Mouse (Mus musculus) frontal cortex, postnatal 36 days (tissue): Measurements from ENCODE around the gene Dgke.

Experiments used
- DNase-seq, 2 experiments: peaks; one replicate each; pipeline ENCODE4 v3.0.0; 2022; ENCODE audit warnings: low spot score in 2 of 2

The Dgke gene

DNA sequence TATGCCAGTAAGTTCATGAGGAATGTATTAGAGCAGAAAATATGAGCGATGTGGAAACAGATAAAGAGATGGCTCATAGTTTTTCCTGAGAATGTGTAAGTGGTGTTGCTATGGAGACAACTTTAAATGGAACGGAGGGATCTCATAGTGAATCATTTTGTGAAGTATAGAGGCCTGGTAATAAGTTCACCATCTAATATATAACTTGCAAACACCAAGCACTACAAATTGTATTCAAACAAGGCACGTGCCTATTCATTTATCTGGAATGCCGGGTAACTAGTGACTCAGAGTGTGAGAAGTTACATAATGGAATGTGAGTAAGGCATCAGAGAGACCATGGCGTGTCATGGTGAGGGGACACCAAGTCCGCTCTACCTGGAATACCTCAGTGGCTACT lies 28.2 kb downstream of the Dgke start:
- no peak for DNase-seq

DNA sequence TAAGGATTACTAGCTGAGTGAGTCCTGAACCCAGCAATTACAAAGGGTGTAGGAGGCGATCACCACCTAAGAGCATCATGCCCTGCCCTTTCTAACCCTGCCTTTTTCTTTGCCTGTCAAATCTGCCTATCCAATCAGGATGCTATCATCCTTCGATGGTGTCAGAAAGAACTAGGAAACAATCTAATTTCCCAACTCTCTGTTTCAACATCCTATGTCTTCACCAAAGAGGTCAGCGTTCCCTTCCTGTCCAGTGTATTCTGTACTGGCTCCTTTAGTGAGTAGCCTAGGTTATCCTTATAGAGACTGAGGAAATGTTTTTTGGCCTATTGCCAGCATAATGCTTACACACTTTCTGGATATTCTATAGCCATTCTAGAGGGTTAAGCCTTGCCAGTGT lies 31.1 kb downstream of the Dgke start:
- DNase-seq: no peak

DNA sequence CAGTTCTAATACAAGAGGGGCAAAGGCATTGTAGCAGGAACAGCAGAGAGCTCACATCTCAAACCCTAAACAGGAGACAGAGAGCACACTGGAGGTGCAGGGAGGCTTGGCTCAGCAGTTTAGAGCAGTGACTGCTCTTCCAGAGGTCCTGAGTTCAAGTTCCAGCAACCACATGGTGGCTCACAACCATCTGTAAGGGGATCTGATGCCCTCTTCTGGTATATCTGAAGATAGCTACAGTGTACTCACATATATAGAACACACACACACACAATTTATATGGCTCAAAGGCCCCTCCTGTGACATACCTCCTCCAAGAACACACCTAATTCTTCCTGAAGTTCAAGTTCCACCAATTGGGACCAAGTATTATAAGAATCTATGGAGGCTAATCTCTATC lies 32.1 kb downstream of the Dgke start:
- DNase-seq: no peak

DNA sequence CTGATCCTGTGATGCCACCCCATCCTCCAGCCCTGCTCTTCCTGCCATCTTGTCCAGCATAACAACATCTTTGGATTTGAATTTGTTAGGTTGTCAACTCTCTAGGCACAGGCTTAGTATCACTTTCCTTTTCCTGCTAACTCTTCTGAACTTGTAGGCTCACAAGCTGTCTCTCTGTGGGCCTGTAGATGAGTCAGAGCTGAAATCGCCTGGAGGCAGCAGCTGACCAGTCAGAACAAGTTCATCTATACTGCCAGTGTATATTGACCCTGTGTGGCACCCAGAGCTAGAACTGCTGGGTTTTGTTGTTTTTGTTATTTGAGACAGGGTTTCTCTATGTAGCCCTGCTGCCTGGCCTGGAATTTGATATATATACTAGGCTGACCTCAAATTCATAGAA lies 35.5 kb downstream of the Dgke start:
- DNase-seq: no peak

DNA sequence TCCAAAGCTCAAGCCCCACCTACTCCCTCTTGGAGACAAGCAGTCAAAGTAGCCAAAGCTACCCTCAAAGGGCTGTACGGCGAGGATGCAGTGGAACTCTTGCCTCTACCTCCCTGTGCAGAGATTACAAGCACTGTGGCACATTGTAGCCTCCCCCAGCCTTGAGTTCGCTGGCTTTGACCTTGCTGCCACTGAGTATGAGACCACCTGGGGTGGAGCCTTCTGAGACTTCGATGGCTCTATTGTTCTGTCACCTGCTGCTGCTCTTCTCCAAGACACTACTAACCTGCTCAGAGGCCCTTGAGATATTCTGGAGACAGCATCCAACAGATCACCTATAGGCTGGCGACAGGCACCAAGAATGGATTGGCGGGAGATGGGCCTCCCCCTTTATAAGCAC lies 36.1 kb downstream of the Dgke start:
- DNase-seq: no peak

DNA sequence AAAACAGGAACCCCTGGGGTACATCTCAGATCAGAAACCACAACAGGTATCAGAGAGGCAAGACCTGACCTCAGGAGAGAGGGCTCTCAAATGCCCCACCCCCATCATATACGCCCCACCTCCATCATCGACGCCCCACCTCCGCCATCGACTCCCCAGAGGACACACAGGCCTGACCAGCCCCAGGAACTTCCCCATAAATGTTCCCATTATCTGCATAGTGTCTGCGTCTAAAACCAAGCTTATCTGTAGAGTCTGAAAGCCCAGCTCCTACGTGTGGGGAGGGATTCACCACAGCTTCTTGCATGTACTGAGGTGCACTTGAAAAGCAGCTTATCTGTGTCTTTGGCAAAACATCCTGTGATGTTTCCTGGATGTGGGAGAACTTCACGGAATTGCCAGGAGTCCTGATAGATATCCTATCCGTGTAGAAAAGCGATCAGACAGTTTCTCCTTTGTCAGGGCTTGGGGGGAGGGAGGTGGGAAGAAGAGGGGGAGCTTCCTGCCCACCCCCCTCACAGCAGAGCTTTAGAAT lies 37.7 kb downstream of the Dgke start:
- no peak for DNase-seq

DNA sequence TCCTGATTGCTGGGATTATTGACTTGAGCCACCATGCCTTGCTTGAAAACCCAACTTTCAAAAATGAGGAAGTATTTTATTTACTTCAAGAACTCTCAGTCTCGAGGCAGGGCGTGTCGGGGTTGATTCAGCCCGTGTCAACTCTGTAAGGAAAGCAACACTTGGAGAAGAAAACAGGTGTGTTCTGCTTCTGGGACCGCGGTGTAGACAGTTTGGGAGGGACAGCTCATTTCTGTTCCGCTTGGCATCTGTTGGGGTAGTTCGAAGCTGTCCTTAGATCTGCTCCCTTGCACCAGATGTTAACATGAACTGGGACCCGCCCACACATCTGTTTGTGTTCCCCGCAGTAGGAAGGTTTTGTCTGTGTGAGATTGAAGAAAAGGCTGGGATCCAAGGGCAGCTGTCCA lies 38.7 kb downstream of the Dgke start:
- no peak for DNase-seq

DNA sequence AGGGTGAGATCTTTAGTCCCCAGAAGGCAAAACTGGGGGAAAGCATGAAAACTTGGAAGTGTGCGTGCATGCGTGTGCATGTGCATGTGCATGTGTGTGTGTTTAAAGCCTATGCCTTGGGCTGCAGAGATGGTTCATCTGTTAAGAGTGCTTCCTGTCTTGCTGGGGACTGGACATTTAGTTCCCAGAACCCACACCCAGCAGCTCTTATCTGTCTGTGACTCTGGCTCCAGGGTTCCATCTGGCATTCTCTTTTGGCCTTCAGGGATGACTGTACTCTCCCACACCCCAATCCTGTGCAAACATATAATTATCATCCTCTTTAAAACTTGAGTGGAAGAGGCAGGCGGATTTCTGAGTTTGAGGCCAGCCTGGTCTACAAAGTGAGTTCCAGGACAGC lies 40.5 kb downstream of the Dgke start:
- no peak for DNase-seq

DNA sequence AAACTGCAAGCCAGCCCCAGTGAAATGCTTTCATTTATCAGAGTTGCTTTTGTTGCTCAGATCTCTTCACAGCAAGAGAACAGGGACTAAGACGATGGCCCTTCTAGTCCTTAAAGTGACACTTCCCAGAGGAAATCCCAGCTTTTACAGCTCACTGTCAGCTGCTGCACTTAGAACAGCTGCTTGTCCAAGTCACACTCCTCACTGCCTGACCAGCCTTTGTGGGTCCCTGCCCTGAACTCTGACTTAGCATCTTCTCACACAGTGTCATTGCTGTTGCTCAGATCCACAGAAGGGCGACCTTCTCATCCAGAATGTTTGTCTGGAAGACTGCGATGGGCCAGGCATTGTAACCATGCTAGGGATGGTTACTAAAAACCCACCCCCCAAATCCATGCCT lies 41.0 kb downstream of the Dgke start:
- no peak for DNase-seq

DNA sequence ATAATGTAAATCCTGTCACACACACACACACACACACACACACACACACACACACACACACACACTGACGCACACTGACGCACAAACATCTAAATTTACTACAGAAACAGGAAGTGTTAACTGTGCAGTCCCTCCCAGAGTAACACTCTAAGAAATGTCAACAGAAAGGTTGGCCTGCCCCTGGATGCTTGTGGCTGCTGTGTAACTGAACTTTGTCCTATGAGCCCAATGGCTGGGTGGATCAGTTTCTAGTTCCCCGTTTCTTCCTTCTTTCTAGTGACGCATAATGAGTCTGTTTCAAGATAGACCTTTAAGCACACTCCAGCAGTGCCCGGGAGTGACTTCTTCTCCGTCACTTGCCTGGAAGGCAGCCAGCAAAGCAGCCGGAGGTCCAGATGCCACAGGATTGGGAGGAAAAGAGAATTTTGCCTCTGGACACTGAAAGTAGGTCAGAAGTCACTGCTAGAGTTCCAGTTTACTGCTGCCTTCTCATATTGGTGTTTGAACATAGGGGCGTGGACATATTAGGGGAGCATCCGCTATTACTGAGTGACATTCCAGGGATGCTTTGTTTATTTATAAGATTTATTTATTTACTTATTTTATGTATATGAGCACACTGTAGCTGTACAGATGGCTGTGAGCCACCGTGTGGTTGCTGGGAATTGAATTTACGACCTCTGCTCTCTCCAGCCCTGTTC lies 42.3 kb downstream of the Dgke start:
- DNase-seq: no peak

DNA sequence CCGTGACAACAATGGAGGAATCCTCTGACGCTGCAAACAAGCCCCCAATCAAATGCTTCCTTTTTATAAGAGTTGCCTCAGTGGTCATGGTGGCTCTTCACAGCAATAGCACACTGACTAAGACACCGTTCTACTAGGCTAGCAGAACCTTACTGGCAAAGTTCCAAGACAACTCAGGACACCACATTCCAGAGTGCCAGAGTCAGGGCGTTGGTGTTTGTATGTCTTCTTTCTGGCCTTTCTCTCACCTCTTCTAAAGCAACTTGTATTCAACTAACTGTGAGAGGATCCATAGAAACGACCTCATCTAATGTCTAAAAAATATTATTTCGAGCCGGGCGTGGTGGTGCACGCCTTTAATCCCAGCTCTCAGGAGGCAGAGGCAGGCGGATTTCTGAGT lies 43.2 kb downstream of the Dgke start:
- DNase-seq: no peak

DNA sequence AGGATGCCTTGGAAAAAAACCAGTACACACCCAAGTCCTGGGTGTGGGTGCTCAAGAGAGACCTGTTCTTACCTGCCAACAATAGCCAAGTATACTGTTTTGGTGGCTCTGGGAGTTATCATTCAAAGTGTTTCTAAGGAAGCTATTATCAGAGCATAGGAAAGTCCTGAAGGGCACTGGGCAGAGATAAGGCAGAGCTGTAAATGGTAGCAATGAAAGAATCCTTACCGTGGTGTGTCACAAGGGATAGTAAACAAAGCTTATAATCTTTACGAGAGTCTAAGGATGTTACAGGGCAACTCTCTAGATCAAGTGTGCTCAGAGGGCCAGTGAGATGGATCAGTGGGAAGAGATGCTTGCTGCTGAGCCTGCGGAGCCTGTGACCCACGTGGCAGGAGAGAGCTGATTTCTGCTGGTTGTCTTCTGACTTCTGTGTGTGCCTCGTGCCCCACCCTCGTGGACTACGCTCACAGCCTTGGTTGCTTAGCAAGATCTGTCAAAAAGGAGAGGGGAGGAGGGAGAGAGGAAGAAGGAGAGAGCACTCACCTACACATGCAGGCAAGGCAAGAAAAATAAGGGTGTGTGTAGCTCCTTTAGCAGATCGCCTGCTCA lies 44.4 kb downstream of the Dgke start:
- no peak for DNase-seq

DNA sequence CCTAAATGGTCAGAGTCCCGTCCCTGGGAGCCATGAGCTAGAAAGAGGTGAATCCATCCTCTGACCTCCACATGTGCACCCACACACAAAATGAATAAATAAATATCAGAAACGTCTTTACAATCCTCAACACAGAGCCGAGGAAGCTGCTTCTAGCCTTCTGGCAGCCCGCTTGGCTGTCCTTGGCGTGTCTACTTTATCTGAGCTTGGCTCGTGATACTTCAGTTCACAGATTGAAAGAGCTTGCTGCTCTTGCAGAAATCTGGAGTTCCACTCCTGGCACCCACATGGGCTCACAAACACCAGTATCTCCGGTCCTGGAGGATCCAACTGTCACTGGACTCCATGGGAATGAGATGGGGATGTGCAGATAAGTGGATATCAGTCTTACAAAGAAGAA lies 45.0 kb downstream of the Dgke start:
- no peak for DNase-seq

DNA sequence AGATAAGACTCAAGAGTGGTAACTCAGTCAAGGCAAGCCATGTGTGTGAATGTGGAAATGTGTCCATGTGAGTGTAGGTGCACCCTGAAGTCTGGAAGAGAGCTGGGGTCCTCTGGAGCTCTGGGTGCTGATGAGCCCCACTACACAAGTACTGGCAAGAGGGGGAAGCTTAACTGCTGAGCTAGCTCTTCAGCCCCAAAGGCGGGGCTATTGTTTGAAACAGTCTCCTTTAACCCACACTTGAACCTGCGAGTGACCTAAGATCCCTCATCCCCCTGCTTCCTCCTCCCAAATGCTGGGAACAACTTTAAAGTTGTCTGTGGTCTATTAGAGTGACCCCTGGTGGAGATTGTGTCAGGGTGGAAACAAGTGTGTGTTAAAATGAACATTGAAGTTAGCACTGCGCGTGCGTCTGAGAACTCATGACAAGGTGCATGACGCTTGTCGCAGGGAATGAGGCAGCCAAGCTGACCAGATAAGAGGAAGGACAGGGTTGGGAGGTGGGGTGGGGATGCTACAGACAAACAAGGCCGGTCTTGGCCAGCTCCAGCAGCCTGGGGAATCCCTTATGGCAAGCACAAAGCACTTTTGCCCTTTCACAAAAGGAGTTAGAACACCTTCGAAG lies 45.9 kb downstream of the Dgke start:
- DNase-seq: no peak

DNA sequence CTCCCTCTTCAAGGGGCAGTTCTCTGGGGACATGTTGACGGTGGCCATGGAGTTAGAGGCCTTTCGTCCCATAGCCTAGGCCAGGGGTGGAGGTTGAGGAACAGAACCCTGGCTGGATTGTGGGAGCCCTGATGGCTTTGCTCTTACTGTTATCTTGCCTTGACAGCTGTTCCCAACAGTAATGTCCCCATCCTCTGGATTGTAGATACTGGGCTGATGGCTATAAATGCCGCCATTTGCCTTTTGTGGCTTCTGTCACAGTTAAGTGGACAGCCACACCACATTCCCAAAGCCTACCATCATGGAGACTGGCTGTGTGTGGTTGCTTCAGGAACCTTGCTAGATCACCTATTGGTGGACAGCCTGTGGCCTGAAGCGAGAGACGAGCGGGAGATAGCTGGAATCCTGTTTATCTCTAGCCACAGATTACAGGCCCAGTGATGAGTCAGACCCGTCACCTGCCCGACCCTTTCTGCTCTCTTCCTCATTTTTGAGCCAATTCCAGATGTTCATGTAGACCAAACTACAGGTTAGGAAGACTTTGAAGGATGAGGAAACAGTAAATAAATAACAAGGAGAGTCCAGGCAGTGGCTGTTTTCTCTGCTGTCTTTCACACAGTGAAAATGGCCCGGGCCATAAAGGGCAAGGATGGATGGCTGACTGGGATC lies 49.0 kb downstream of the Dgke start:
- no peak for DNase-seq

DNA sequence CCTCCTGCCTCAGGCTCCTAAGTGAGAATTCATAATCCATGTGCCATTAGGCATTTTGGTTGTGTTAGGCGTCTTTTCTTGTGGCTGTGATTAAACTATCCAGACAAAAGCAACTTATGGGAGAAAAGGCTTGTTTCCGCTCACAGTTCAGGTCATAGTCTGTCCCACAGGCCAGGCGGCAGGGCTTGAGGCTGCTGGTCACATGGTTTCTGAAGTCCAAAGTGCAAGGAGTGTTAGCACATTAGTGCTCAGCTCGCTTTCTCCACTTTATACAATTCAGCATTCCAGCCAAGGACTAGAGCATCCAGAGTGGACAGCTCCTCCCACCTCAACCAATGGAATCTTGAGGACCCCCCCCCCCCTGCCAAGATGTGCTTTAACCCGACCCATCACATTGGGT lies 54.4 kb downstream of the Dgke start:
- no peak for DNase-seq

DNA sequence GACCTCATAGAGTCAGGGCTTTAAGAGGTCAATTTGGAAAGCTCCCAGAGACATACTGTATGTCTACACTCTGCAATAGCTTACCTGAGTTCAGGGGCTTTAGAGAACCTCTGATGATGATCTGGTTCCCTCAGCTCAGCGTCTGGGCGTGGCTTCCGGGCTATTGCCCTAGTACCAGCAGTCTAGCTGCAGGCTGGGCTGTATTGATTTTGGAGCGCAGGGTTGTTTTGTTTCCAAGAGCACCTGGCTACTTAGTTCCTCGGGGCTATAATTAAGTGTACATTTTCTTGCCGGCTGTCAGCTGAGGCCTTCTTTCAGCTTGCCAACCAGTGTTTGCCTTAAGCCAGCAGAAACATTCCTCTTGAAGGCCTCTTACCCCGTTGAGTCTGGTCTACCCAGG lies 57.2 kb downstream of the Dgke start:
- no peak for DNase-seq

DNA sequence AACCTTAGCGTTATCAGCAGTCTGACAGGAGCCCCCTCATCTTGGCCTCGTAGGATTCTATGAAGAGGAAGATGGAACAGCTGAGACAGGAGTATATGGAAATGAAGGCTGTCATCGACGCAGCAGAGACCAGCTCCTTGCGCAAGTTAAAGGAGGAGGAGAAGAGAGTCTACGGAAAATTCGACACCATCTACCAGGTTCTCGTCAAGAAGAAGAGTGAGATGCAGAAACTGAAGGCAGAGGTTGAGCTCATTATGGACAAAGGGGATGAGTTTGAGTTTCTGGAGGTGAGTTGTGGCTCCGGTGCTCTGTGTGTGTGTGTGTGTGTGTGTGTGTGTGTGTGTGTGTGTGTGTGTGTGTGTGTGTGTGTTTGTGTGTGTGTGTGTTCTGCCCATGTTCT lies 57.6 kb downstream of the Dgke start:
- DNase-seq: no peak

DNA sequence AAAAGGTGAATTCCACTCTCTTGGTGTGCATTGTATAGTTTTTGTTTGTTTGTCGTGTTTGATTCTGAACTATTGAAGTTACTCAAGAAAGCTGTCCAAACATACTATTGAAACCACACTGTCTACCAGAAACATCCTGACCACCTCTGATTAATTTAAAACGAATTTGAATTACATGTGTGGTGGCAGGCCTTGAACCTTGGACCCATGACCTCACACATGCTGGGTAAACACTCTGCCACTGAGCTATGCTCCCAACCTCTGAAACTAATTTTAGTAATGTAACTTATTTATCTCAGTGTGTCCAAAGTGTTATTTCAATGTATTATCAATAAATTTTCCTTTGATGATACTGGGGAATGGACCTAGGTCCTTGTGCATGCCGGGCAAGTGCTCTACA lies 59.1 kb downstream of the Dgke start:
- DNase-seq: no peak

DNA sequence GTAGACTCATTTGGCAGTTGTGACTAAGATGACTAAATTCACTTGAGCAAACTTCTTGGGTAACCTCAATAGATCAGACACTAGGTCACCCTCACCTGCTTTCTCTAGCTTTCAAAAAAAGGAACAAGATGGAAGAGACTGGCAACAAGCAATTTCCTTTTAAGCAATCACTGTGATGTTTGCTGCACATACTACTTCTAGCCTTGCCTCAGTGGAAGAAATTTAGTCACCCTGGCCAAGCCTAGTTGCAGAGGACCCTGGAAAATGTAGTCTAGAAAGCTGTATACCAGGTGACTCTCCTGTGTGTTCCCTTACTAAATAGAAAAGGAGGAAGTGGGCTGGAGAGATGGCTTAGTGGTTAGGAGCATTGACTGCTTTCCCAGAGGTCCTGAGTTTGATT lies 60.2 kb downstream of the Dgke start:
- DNase-seq: no peak

DNA sequence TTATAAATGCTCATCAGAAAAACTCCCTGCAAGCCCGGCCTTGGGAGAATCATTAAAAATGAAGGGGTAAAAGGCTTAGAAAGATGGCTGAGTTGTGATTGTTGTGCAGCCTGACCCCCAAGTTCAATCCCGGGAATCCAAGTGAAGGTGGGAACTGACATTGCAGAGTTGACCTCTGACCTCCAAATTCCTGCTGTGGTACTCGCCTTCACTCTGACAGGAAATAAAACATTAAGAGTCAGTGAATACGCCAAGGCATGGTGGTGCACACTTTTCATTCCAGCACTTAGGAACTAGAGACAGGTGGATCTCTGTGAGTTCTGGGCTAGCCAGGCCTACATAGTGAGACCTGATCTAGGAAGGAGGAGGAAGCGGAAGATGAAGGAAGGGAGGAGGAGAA lies 61.2 kb downstream of the Dgke start:
- no peak for DNase-seq

DNA sequence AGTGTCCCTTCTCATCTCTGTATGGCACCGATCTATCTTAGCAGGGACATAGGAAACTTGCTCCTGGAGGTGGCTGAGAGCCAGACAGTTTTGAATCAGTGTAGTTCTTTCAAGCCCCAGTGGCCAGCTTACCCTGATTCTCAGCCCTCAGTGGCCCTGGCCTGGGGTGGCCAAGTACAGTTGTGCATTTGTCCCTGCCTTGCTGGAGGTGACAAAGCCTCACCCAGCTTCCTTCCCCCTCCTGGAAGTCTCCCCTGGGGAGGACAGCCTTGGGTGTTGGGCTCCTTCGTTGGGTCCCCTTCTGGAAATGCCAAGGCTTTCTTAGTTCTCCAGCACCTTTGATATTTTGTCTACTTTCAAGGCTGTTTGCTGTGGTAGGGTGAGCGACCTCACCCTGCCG lies 62.9 kb downstream of the Dgke start:
- DNase-seq: no peak

DNA sequence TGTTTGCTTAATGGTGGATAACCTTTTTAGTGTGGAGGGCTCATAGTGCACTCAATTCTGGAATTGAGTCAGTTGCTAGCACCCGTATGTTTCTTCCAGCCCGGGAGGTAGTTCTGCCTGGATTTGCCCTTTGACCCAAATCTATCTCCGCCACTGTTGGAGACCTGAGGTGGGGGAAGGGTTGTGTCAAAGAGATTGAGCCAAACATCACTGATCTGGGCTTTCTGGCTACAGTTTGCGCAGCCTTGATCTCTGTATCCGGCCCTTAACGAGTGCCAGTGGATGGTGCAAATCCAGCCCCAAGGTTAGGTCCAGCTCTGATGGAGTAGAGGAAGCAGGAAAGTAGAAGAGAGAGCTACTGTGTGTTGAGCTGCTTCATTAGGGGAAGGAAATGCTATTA lies 63.6 kb downstream of the Dgke start:
- no peak for DNase-seq
